Mouse (Mus musculus) forebrain, embryonic 14.5 days (tissue): Measurements from ENCODE around the gene Gabrb1. TPM values are rescaled to one million over a fixed set of nuclear protein-coding genes. Genes with fewer than 3 reads are reported as not detected.

Source experiments
- ATAC-seq: fragments of 200-750 bp; cut with Nextera tagmentation; 2 replicates; pipeline ENCODE4 v1.8.0; 2017; ENCODE audit warnings: mild to moderate bottlenecking, moderate library complexity
- DNase-seq: peaks from one replicate; pipeline ENCODE4 v3.0.0-alpha.2; 2015; ENCODE audit warnings: low spot score
- H3K27ac ChIP-seq: fragments of 300-500 bp; sonication (generic); 2 replicates; pipeline ENCODE4 v1.5.1; 2014; ENCODE audit warnings: low read depth, mild to moderate bottlenecking, control low read depth, low read length, moderate library complexity
- H3K27me3 ChIP-seq: fragments of 300-500 bp; sonication (generic); replicated peaks from 2 replicates; pipeline ENCODE4 v1.6.1; 2014; ENCODE audit warnings: low read length, control low read depth, mixed read lengths; ENCODE audit not compliant: control insufficient read depth, insufficient read depth
- H3K36me3 ChIP-seq: fragments of 300-500 bp; sonication (generic); 2 replicates; pipeline ENCODE4 v1.6.1; 2014; ENCODE audit warnings: low read length, control low read depth; ENCODE audit not compliant: control insufficient read depth, insufficient read depth
- H3K4me1 ChIP-seq: fragments of 300-500 bp; sonication (generic); 2 replicates; pipeline ENCODE4 v1.6.1; 2014; ENCODE audit warnings: antibody characterized with exemption, low read length, control low read depth; ENCODE audit not compliant: control insufficient read depth, insufficient read depth
- H3K4me2 ChIP-seq: fragments of 300-500 bp; sonication (generic); 2 replicates; pipeline ENCODE4 v1.6.1; 2014; ENCODE audit warnings: mild to moderate bottlenecking, control low read depth, low read length
- H3K4me3 ChIP-seq: fragments of 300-500 bp; sonication (generic); 2 replicates; pipeline ENCODE4 v1.5.1; 2014; ENCODE audit warnings: low read depth, low read length, control low read depth
- H3K9ac ChIP-seq: fragments of 300-500 bp; sonication (generic); 2 replicates; pipeline ENCODE4 v1.6.1; 2014; ENCODE audit warnings: mild to moderate bottlenecking, low read length, control low read depth, moderate library complexity
- H3K9me3 ChIP-seq: fragments of 300-500 bp; sonication (generic); replicated peaks from 2 replicates; pipeline ENCODE4 v1.6.1; 2016; ENCODE audit warnings: low read length, control low read depth, mixed read lengths; ENCODE audit not compliant: control insufficient read depth
- WGBS: fragments of 180-500 bp; shearing (Covaris S2); extraction: QIAGEN DNeasy Blood & Tissue Kit; methylation state at CpG from one replicate; pipeline ENCODE4 v1.1.7; 2014; 5-methylcytosine and 5-hydroxymethylcytosine counted together
- polyA plus RNA-seq: library from polyadenylated mRNA; unstranded; fragments of >200 nt; fragmentation: Nextera tagmentation; extraction: Ambion mirVana; gene quantifications from 2 replicates; pipeline ENCODE4 v1.2.1, GENCODE M21; 2014

The Gabrb1 gene
- polyA plus RNA-seq, 1 experiment from 2014 or later, result 8.5 TPM

DNA sequence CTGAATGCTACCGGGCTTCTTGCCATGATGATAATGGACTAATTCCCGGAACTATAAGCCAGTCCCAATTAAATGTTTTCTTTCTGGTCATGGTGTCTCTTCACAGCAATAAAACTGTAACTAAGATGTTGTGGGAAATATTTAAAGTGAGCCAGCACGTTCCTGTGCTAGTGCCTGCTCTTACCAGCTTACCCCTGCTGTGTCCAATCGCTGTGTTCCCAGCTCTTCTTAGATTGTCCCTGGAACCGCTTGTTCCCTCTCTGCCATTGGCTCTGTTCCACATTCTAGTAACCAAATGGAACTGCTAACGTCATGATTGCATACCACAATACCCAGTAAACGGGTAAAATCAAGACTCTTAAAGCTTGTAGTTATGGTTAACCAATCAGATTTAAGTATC, 533.2 kb downstream of the Gabrb1 start:
- Histone ChIP-seq H3K9ac (no peak overlapping the region), H3K9me3 (no peaks in the 10 kb centered on the region), H3K4me2 (no peak overlapping the region), H3K27ac (no peak overlapping the region), H3K4me3 (no peak overlapping the region), H3K27me3 (no peaks in the 10 kb centered on the region), H3K36me3 (no peaks in the 10 kb centered on the region), H3K4me1 (no peaks in the 10 kb centered on the region)
- DNase-seq (no peak), ATAC-seq (no peak)
- WGBS, result 73% methylated on average over 7 of the region's 7 CpGs

DNA sequence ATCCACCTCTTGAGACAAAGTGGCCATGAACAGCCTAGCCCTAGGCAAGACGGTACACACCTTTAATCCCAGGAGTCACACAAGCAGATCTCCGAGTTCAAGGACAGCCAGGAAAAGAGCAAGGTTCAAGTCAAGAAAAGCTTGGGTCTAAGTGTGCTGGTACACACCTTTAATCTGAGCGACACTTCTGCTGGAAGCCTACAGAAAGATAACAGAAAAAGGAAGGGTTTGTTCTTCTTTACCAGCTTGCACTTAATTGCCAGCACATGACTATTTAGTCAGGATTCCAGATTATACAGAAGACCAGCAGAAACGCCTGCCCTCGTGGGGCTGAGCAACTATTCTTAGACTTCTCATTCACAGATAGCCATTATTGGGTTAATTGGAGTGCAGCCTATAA, 534.0 kb downstream of the Gabrb1 start:
- no peak overlapping the region for H3K27ac ChIP-seq
- H3K4me1 ChIP-seq, result no peaks in the 10 kb centered on the region
- ATAC-seq (no peak), DNase-seq (no peak)
- H3K36me3 ChIP-seq, result no peaks in the 10 kb centered on the region
- H3K4me3 ChIP-seq, result no peak overlapping the region
- 88% methylated on average over 5 of the region's 5 CpGs for WGBS
- H3K9ac ChIP-seq, result no peak overlapping the region
- no peaks in the 10 kb centered on the region for H3K27me3 ChIP-seq
- H3K9me3 ChIP-seq, result no peaks in the 10 kb centered on the region
- H3K4me2 ChIP-seq, result no peak overlapping the region

DNA sequence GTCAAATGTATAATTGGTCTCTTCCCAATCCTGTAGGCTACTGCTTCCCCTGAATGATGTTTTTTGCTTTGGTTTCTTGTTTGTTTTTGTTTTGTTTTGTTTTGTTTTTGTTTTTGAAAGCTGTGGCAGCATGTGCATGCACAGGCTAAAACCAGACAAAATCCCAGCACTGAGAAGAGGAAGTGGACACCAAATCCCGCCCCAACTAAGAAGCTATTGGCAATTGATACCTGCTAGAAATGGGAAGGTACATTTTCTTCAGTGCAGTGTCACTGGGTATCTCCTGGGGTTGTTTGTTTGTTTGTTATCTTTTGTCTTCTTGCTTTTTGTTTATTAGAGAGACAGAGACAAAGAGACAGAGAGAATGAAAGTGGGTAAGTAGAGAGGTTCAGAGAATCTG, 537.5 kb downstream of the Gabrb1 start:
- WGBS, result 92% methylated on average over 1 of the region's 1 CpGs
- H3K36me3 ChIP-seq, result no peaks in the 10 kb centered on the region
- no peak overlapping the region for H3K9ac ChIP-seq
- DNase-seq, result no peak
- no peaks in the 10 kb centered on the region for H3K9me3 ChIP-seq
- H3K27me3 ChIP-seq, result no peaks in the 10 kb centered on the region
- H3K4me2 ChIP-seq, result no peak overlapping the region
- H3K4me1 ChIP-seq, result no peaks in the 10 kb centered on the region
- no peak overlapping the region for H3K27ac ChIP-seq
- no peak for ATAC-seq
- H3K4me3 ChIP-seq, result no peak overlapping the region

Other genes with a start within 250 kb of the Gabrb1 start
- gene Cox7b2, start 109.9 kb upstream of the Gabrb1 start, polyA plus RNA-seq, result 0.36 TPM in 1 of 2 replicates, not detected in the other
- 13.2 and 17.4 TPM in 2 replicates for gene Gabra4, start 195 bp downstream of the Gabrb1 start, polyA plus RNA-seq